24 mouse cellular contexts compared by ENCODE assay signal in genomic region chr3:104274718-104275302, GRCm38 (mm10).
"Had no signal": no experiment of that assay in that cellular context is flagged by ENCODE, and none has a peak within 500 bp of the region (broad histone marks: within the 10 kb centered on the region; RNA-seq: fewer than 3 reads in every experiment).

No protein-coding gene starts in this region.

- H3K9ac ChIP-seq: forebrain, postnatal 0 days; heart, embryonic 13.5 days; heart, embryonic 15.5 days; hindbrain, embryonic 12.5 days; kidney, embryonic 15.5 days; limb, embryonic 12.5 days had no signal

- H3K4me2 ChIP-seq: heart, embryonic 11.5 days; heart, embryonic 13.5 days; heart, embryonic 15.5 days; hindbrain, embryonic 12.5 days; kidney, embryonic 15.5 days; limb, embryonic 12.5 days had no signal

- H3K9me3 ChIP-seq: heart, embryonic 13.5 days; heart, embryonic 15.5 days; hindbrain, embryonic 12.5 days; kidney, embryonic 15.5 days; limb, embryonic 10.5 days; limb, embryonic 12.5 days had no signal

- DNase-seq: forebrain, postnatal 0 days; gastrocnemius, postnatal 14 days; gastrocnemius, postnatal 36 days; heart, adult 11 months; heart, adult 2 months; heart, postnatal 14 days; heart, postnatal 36 days; kidney, adult 11 months; kidney, adult 2 months; kidney, adult 9 months; kidney, postnatal 14 days; kidney, postnatal 36 days; liver had no signal

- H3K4me3 ChIP-seq: heart, adult 2 months; heart, embryonic 13.5 days; heart, embryonic 15.5 days; hindbrain, embryonic 12.5 days; kidney, embryonic 15.5 days; layer of hippocampus, adult 2 months; left cerebral cortex, adult 2 months; limb, embryonic 10.5 days; limb, embryonic 12.5 days had no signal

- H3K27me3 ChIP-seq: heart, embryonic 13.5 days; heart, embryonic 15.5 days; hindbrain, embryonic 12.5 days; kidney, embryonic 15.5 days; limb, embryonic 12.5 days had no signal

- H3K36me3 ChIP-seq: heart, embryonic 13.5 days; heart, embryonic 15.5 days; hindbrain, embryonic 12.5 days; kidney, embryonic 15.5 days; limb, embryonic 10.5 days; limb, embryonic 12.5 days had no signal

- H3K27ac ChIP-seq: heart, adult 2 months; heart, embryonic 13.5 days; heart, embryonic 15.5 days; hindbrain, embryonic 12.5 days; hindbrain, postnatal 0 days; kidney, embryonic 15.5 days; kidney, postnatal 0 days; layer of hippocampus, adult 2 months; left cerebral cortex, adult 2 months; limb, embryonic 10.5 days; limb, embryonic 12.5 days had no signal

- ATAC-seq: forebrain, postnatal 0 days; hindbrain, postnatal 0 days had no signal

- H3K4me1 ChIP-seq: heart, embryonic 13.5 days; heart, embryonic 15.5 days; limb, embryonic 12.5 days had no signal
